Mouse (Mus musculus): ENCODE measurements at regions not wholly inside any gene's neighbourhood (a gene's known extent, or its start where the extent isn't known, plus 50 kb on each side); places are given as distances from the start of the nearest gene placed in this dataset.

DNA sequence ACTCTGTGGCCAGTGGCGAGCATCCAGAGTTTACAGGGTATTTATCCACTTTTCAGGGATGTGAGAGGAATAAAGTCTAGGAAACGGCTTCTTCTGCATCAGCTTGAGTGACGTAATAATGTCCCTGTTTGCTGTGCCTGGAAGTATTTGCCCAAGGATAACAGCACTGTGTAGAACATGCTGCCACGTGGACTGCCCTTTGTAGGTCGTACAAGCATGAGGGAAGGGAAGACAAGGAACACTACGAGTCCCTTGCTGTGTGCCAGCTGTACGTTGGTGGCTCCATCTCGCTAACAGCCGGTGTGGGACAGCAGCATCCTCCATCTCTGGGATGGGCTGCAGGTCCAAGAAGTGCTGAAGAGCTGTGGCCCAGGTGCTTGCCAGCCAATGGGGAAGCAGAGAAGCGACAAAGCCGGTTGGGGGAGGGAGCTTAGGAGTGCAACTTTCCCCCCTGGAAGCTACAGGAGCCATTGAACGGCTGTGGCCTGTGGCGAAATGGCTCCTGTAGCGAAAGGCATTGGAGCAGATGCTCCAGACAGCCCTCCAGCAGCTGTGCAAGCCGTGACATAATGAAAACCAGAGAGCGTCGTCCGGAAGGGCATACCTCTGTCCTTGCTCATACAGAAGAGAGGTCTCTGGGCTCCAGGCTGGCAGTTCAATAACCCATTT is 65.0 kb upstream of the Epcam start:
- H3K27me3 ChIP-seq = peaks cover 12% of the 10 kb centered on the region; the same call in 1 of the 2 replicates
- 60% methylated on average over 18 of the region's 18 CpGs for WGBS
- no peaks in the 10 kb centered on the region for H3K36me3 ChIP-seq
- no peak overlapping the region for H3K9ac ChIP-seq
- 0 out of 2 replicates have a peak, but pooled peaks have one; percentile 9 for ATAC-seq (replicated peaks; ENCODE audit: low FRiP score)
- no peak overlapping the region for H3K27ac ChIP-seq
- no peaks in the 10 kb centered on the region for H3K9me3 ChIP-seq (replicated peaks)
- peak overlapping the region; percentile 54 for H3K4me2 ChIP-seq
- H3K4me1 ChIP-seq = peaks cover 16% of the 10 kb centered on the region
- no peak overlapping the region for H3K4me3 ChIP-seq (replicated peaks)

DNA sequence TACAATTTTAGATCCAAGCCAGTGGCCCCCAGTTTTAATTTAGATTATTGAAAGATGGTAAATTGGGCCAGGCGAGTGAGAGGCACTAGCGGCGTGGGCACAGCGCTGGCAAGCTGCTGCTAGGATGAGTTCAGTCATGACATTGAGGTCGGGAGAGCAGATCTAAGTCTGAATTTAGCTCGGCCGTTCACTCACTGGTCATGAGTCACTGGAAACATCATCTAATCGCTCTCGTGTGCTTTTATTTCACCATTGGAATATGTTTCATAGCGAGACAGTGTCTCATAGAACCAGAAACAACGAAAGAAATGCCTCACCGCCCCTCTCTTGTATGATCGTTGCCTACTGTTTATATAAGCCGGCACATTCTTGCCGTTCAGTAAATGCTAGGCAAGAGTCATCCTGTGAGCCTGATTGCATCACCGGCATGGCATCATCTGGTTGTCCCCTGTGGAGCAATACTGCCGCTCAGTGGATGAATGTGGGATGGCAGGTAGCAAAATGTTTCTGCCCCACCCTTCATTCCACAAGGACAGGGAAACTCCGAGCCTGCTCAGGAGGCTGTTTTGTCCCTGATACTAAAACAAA is 64.3 kb upstream of the Epcam start:
- Histone ChIP-seq H3K4me2 (peak overlapping the region; percentile 54), H3K27ac (no peak overlapping the region), H3K9ac (no peak overlapping the region), H3K4me1 (peaks cover 16% of the 10 kb centered on the region), H3K36me3 (no peaks in the 10 kb centered on the region), H3K27me3 (peaks cover 12% of the 10 kb centered on the region; the same call in 1 of the 2 replicates), H3K4me3 (replicated peaks) (peak overlapping the region; percentile 25), H3K9me3 (replicated peaks) (no peaks in the 10 kb centered on the region)
- peak; percentile 86 for ATAC-seq (replicated peaks; ENCODE audit: low FRiP score)
- 12% methylated on average over 18 of the region's 18 CpGs for WGBS

DNA sequence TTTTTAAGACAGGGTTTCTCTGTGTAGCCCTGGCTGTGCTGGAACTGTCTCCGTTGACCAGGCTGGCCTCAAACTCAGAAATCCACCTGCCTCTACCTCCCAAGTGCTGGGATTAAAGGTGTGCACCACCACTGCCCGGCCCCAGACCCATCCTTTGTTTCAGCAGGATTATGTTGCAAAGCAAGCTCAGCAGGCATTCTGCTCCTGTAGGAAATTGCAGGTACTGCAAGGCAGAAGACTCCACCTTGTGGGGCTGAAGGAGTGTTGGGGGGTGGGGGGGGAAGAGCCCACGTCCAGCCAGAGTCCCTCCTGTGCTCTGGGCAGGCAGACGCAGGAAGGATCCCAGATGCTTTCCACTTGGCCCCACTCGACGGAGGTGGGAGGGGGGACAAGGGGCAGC is 52.2 kb upstream of the Epcam start:
- ATAC-seq (replicated peaks; ENCODE audit: low FRiP score) = no peak
- peaks cover 10% of the 10 kb centered on the region for H3K9me3 ChIP-seq (replicated peaks)
- H3K27ac ChIP-seq = no peak overlapping the region
- no peaks in the 10 kb centered on the region for H3K4me1 ChIP-seq
- H3K4me2 ChIP-seq = no peak overlapping the region
- no peaks in the 10 kb centered on the region for H3K36me3 ChIP-seq
- H3K27me3 ChIP-seq = no peaks in the 10 kb centered on the region; the same call in 1 of the 2 replicates
- H3K4me3 ChIP-seq (replicated peaks) = no peak overlapping the region
- no peak overlapping the region for H3K9ac ChIP-seq
- 66% methylated on average over 6 of the region's 6 CpGs for WGBS

DNA sequence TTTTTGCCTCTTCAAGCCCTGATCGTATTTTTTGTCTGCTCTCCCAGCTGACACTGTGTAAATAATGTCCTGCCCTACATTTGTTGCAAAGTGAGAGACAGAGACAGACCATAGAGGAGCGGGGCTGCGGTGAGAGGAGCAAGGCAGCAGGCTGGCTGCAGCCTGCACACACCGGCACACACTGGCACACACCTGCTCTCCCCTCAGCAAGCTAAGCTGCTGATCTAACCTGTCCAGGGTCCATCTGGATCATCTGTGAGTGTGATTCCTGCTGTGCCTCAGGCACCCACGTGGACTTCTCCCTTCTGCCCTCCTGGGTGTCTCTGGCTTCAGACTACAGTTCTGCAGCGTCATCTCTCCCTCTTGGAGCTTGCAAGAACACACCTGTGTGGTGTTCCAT is 50.4 kb upstream of the Epcam start:
- WGBS = 35% methylated on average over 6 of the region's 6 CpGs
- Histone ChIP-seq H3K4me3 (replicated peaks) (no peak overlapping the region), H3K36me3 (no peaks in the 10 kb centered on the region), H3K27ac (no peak overlapping the region), H3K4me1 (no peaks in the 10 kb centered on the region), H3K27me3 (no peaks in the 10 kb centered on the region; the same call in 1 of the 2 replicates), H3K4me2 (no peak overlapping the region), H3K9me3 (replicated peaks) (peaks cover 5% of the 10 kb centered on the region), H3K9ac (no peak overlapping the region)
- 0 out of 2 replicates have a peak, but pooled peaks have one; percentile 43 for ATAC-seq (replicated peaks; ENCODE audit: low FRiP score)
